Mouse (Mus musculus) MEL (cell line): ENCODE data around the gene Sycp2l.

Experiments used
- CTCF ChIP-seq, 3 experiments: IDR thresholded peaks in 2 of 3; conservative IDR thresholded peaks in 1 of 3; 2 replicates each; pipeline ENCODE4 v1.5.1; 2011 to 2012; ENCODE audit warnings: low read length in 3 of 3, low read depth in 2 of 3, mild to moderate bottlenecking in 2 of 3, improper control_type of control experiment in 1 of 3, inconsistent platforms in 1 of 3, mixed read lengths in 1 of 3, moderate library complexity in 1 of 3; ENCODE audit not compliant: control insufficient read depth in 1 of 3, insufficient read depth in 1 of 3, poor library complexity in 1 of 3, severe bottlenecking in 1 of 3
- E2F4 ChIP-seq: IDR thresholded peaks from 2 replicates; pipeline ENCODE4 v1.6.1; 2011; ENCODE audit warnings: low read depth, low read length, improper control_type of control experiment, borderline replicate concordance
- EP300 ChIP-seq, 2 experiments: IDR thresholded peaks; 2 replicates each; pipeline ENCODE4 v1.6.1; 2011; ENCODE audit warnings: improper control_type of control experiment in 2 of 2, low read length in 2 of 2, low read depth in 1 of 2, mild to moderate bottlenecking in 1 of 2
- GATA1 ChIP-seq: IDR thresholded peaks from 2 replicates; pipeline ENCODE4 v1.6.1; 2011; ENCODE audit warnings: low read depth, low read length, improper control_type of control experiment
- MAX ChIP-seq: IDR thresholded peaks from 2 replicates; pipeline ENCODE4 v1.6.1; 2011; ENCODE audit warnings: low read length, improper control_type of control experiment
- MEF2A ChIP-seq: IDR thresholded peaks from 2 replicates; pipeline ENCODE4 v1.6.1; 2014; ENCODE audit warnings: low read depth, mild to moderate bottlenecking, inconsistent platforms, low read length, improper control_type of control experiment; ENCODE audit not compliant: poor library complexity, insufficient replicate concordance, severe bottlenecking; ENCODE audit errors: extremely low read depth
- MXI1 ChIP-seq: IDR thresholded peaks from 2 replicates; pipeline ENCODE4 v1.6.1; 2011; ENCODE audit warnings: mild to moderate bottlenecking, low read depth, low read length, improper control_type of control experiment
- POLR2A ChIP-seq, 2 experiments: IDR thresholded peaks; 2 replicates each; pipeline ENCODE4 v1.6.1; 2011 to 2012; ENCODE audit warnings: low read length in 2 of 2, mild to moderate bottlenecking in 2 of 2, control low read depth in 1 of 2, improper control_type of control experiment in 1 of 2, low read depth in 1 of 2, moderate library complexity in 1 of 2; ENCODE audit not compliant: control insufficient read depth in 1 of 2, insufficient read depth in 1 of 2, poor library complexity in 1 of 2
- SIN3A ChIP-seq: IDR thresholded peaks from 2 replicates; pipeline ENCODE4 v1.6.1; 2012; ENCODE audit warnings: low read length, improper control_type of control experiment, inconsistent platforms
- TAL1 ChIP-seq: IDR thresholded peaks from 2 replicates; pipeline ENCODE4 v1.6.1; 2012; ENCODE audit warnings: mild to moderate bottlenecking, inconsistent platforms, low read length, moderate library complexity, mixed read lengths
- ZKSCAN1 ChIP-seq: IDR thresholded peaks from 2 replicates; pipeline ENCODE4 v1.6.1; 2012; ENCODE audit warnings: low read depth, mild to moderate bottlenecking, inconsistent platforms, low read length, improper control_type of control experiment, moderate library complexity

GRCm38 (mm10) chr13:41077921-41078320 lies 36.2 kb upstream of the Sycp2l start:
- TF ChIP-seq SIN3A (no peak), ZKSCAN1 (no peak), EP300 (IDR thresholded peaks at IDR 0.05; ENCODE audit: low read depth in 1 of 2, low read length in 2 of 2) (no peak), GATA1 (no peak), TAL1 (no peak), MXI1 (no peak), E2F4 (no peak), CTCF (IDR thresholded peaks at IDR 0.05 in 2 of 3, conservative IDR thresholded peaks at IDR 0.05 in 1 of 3; ENCODE audit: control insufficient read depth in 1 of 3, insufficient read depth in 1 of 3, low read depth in 2 of 3, low read length in 3 of 3, poor library complexity in 1 of 3, severe bottlenecking in 1 of 3) (no peak), MAX (no peak), POLR2A (IDR thresholded peaks at IDR 0.05; ENCODE audit: control insufficient read depth in 1 of 2, insufficient read depth in 1 of 2, low read depth in 1 of 2, low read length in 2 of 2, poor library complexity in 1 of 2) (no peak), MEF2A (no peak)
